Mouse (Mus musculus): ENCODE data around the gene Gdpd2. TPM values are rescaled to one million over a fixed set of nuclear protein-coding genes. Genes with fewer than 3 reads are reported as not detected.

Gene Gdpd2
- polyA plus RNA-seq (2015; fragmentation: Nextera tagmentation; extraction: Ambion mirVana), result 7.2 and 7.7 TPM in 2 replicates

GRCm38 (mm10) chrX:100729665-100730188 is at the start of gene Gdpd2:
TSS of gene Gdpd2 (plus strand) at chrX:100729873.
- Histone ChIP-seq H3K4me2 (replicated peaks; ENCODE audit: low read depth) (peak within 1 kb of the TSS; percentile 51), H3K9me3 (ENCODE audit: control insufficient read depth) (no peaks in the 10 kb centered on the region), H3K27ac (ENCODE audit: low read depth, low read length) (no peak within 1 kb of the TSS), H3K27me3 (replicated peaks; ENCODE audit: control insufficient read depth, insufficient read depth, low read length) (no peaks in the 10 kb centered on the region), H3K36me3 (ENCODE audit: control insufficient read depth, insufficient read depth) (no peaks in the 10 kb centered on the region), H3K4me1 (replicated peaks; ENCODE audit: control insufficient read depth, insufficient read depth, low read length) (no peaks in the 10 kb centered on the region; the same call in 1 of the 2 replicates), H3K9ac (ENCODE audit: low read depth, low read length) (no peak within 1 kb of the TSS), H3K4me3 (ENCODE audit: low read depth, low read length) (0 out of 2 replicates have a peak within 1 kb of the TSS, but pooled peaks have one; percentile 12)
- TF ChIP-seq CTCF (IDR thresholded peaks at IDR 0.05; ENCODE audit: low read depth), result peak; percentile 72
- WGBS, result 16% methylated on average over 8 of the region's 8 CpGs
- ATAC-seq, result peak; percentile 72

- no peak for ATAC-seq
- 58% methylated on average over 3 of the region's 3 CpGs for WGBS
These were observed 43.1 kb upstream of the Gdpd2 start for GRCm38 (mm10) chrX:100686527-100686926.

GRCm38 (mm10) chrX:100687360-100688032 is 42.2 kb upstream of the Gdpd2 start:
- WGBS, result 78% methylated on average over 6 of the region's 6 CpGs
- Histone ChIP-seq H3K36me3 (ENCODE audit: control insufficient read depth, insufficient read depth) (no peaks in the 10 kb centered on the region; the same call in 1 of the 2 replicates), H3K4me3 (ENCODE audit: low read depth, low read length) (no peak overlapping the region), H3K4me2 (replicated peaks; ENCODE audit: low read depth) (no peak overlapping the region), H3K27me3 (replicated peaks; ENCODE audit: control insufficient read depth, insufficient read depth, low read length) (no peaks in the 10 kb centered on the region), H3K9me3 (ENCODE audit: control insufficient read depth) (no peaks in the 10 kb centered on the region), H3K4me1 (replicated peaks; ENCODE audit: control insufficient read depth, insufficient read depth, low read length) (no peaks in the 10 kb centered on the region), H3K27ac (ENCODE audit: low read depth, low read length) (no peak overlapping the region), H3K9ac (ENCODE audit: low read depth, low read length) (no peak overlapping the region)
- TF ChIP-seq CTCF (IDR thresholded peaks at IDR 0.05; ENCODE audit: low read depth), result no peak
- ATAC-seq, result no peak

More at GRCm38 (mm10) chrX:100686527-100686926, 43.1 kb upstream of the Gdpd2 start:
- no peaks in the 10 kb centered on the region for H3K27me3 ChIP-seq (replicated peaks; ENCODE audit: control insufficient read depth, insufficient read depth, low read length)
- TF ChIP-seq CTCF (IDR thresholded peaks at IDR 0.05; ENCODE audit: low read depth), result no peak
- H3K4me3 ChIP-seq (ENCODE audit: low read depth, low read length), result no peak overlapping the region
- H3K4me1 ChIP-seq (replicated peaks; ENCODE audit: control insufficient read depth, insufficient read depth, low read length), result no peaks in the 10 kb centered on the region
- no peak overlapping the region for H3K9ac ChIP-seq (ENCODE audit: low read depth, low read length)
- H3K4me2 ChIP-seq (replicated peaks; ENCODE audit: low read depth), result no peak overlapping the region
- H3K36me3 ChIP-seq (ENCODE audit: control insufficient read depth, insufficient read depth), result no peaks in the 10 kb centered on the region
- H3K9me3 ChIP-seq (ENCODE audit: control insufficient read depth), result no peaks in the 10 kb centered on the region
- no peak overlapping the region for H3K27ac ChIP-seq (ENCODE audit: low read depth, low read length)

- H3K4me3 ChIP-seq (ENCODE audit: low read depth, low read length), result no peak overlapping the region
- H3K4me1 ChIP-seq (replicated peaks; ENCODE audit: control insufficient read depth, insufficient read depth, low read length), result no peaks in the 10 kb centered on the region
- H3K4me2 ChIP-seq (replicated peaks; ENCODE audit: low read depth), result no peak overlapping the region
- no peak for ATAC-seq
- H3K27ac ChIP-seq (ENCODE audit: low read depth, low read length), result no peak overlapping the region
- no peak for TF ChIP-seq CTCF (IDR thresholded peaks at IDR 0.05; ENCODE audit: low read depth)
- WGBS, result 77% methylated on average over 5 of the region's 5 CpGs
- H3K9me3 ChIP-seq (ENCODE audit: control insufficient read depth), result no peaks in the 10 kb centered on the region
- H3K27me3 ChIP-seq (replicated peaks; ENCODE audit: control insufficient read depth, insufficient read depth, low read length), result no peaks in the 10 kb centered on the region
- no peak overlapping the region for H3K9ac ChIP-seq (ENCODE audit: low read depth, low read length)
- H3K36me3 ChIP-seq (ENCODE audit: control insufficient read depth, insufficient read depth), result no peaks in the 10 kb centered on the region; the same call in 1 of the 2 replicates
These were observed 41.7 kb upstream of the Gdpd2 start for GRCm38 (mm10) chrX:100688033-100688370.

- no peak for ATAC-seq
- 97% methylated on average over 4 of the region's 4 CpGs for WGBS
- no peaks in the 10 kb centered on the region for H3K4me1 ChIP-seq (replicated peaks; ENCODE audit: control insufficient read depth, insufficient read depth, low read length)
- no peak overlapping the region for H3K27ac ChIP-seq (ENCODE audit: low read depth, low read length)
- no peaks in the 10 kb centered on the region for H3K9me3 ChIP-seq (ENCODE audit: control insufficient read depth)
- H3K4me3 ChIP-seq (ENCODE audit: low read depth, low read length), result no peak overlapping the region
- no peaks in the 10 kb centered on the region for H3K27me3 ChIP-seq (replicated peaks; ENCODE audit: control insufficient read depth, insufficient read depth, low read length)
- H3K9ac ChIP-seq (ENCODE audit: low read depth, low read length), result no peak overlapping the region
- H3K36me3 ChIP-seq (ENCODE audit: control insufficient read depth, insufficient read depth), result no peaks in the 10 kb centered on the region; the same call in 1 of the 2 replicates
- no peak for TF ChIP-seq CTCF (IDR thresholded peaks at IDR 0.05; ENCODE audit: low read depth)
- no peak overlapping the region for H3K4me2 ChIP-seq (replicated peaks; ENCODE audit: low read depth)
These were observed 32.9 kb upstream of the Gdpd2 start for GRCm38 (mm10) chrX:100696776-100697175.

- Histone ChIP-seq H3K27ac (ENCODE audit: low read depth, low read length) (peak overlapping the region; percentile 46; the same call in 1 of the 2 replicates), H3K27me3 (replicated peaks; ENCODE audit: control insufficient read depth, insufficient read depth, low read length) (no peaks in the 10 kb centered on the region), H3K36me3 (ENCODE audit: control insufficient read depth, insufficient read depth) (no peaks in the 10 kb centered on the region), H3K4me2 (replicated peaks; ENCODE audit: low read depth) (no peak overlapping the region), H3K4me1 (replicated peaks; ENCODE audit: control insufficient read depth, insufficient read depth, low read length) (no peaks in the 10 kb centered on the region), H3K4me3 (ENCODE audit: low read depth, low read length) (no peak overlapping the region), H3K9me3 (ENCODE audit: control insufficient read depth) (no peaks in the 10 kb centered on the region), H3K9ac (ENCODE audit: low read depth, low read length) (no peak overlapping the region)
- ATAC-seq, result peak; percentile 99
- TF ChIP-seq CTCF (IDR thresholded peaks at IDR 0.05; ENCODE audit: low read depth), result no peak
- WGBS, result 58% methylated on average over 6 of the region's 6 CpGs
These were observed 21.6 kb upstream of the Gdpd2 start for GRCm38 (mm10) chrX:100708032-100708431.
